Mouse (Mus musculus) embryonic fibroblast, embryonic 13.5 days (primary cell): Measurements from ENCODE around the gene Pi4k2a.

Experiments
- CTCF ChIP-seq: IDR thresholded peaks from 2 replicates; pipeline ENCODE4 v1.5.1; 2011; ENCODE audit warnings: mild to moderate bottlenecking, control low read depth, low read length, moderate library complexity, borderline replicate concordance; ENCODE audit not compliant: insufficient read depth
- POLR2A ChIP-seq: IDR thresholded peaks from 2 replicates; pipeline ENCODE4 v1.6.1; 2011; ENCODE audit warnings: low read depth, mild to moderate bottlenecking, control low read depth, low read length, moderate library complexity

GRCm38 (mm10) chr19:42146276-42147010 lies 56.2 kb downstream of the Pi4k2a start:
- TF ChIP-seq POLR2A = peak; percentile 37
- TF ChIP-seq CTCF = no peak
